Mouse (Mus musculus): ENCODE measurements around the gene Gabra1.
A peak's percentile ranks its signal among the peaks of the same experiment; 100 is the strongest.

Gabra1 gene

GRCm38 (mm10) chr11:42182825-42183152 lies at the start of gene Gabra1:
Gabra1 (minus strand) TSS chr11:42182930.
- no peak for DNase-seq (ENCODE audit: low read depth, low spot score)

GRCm38 (mm10) chr11:42181973-42182824 lies 531 bp downstream of the Gabra1 start:
- DNase-seq (ENCODE audit: low read depth, low spot score), result peak; percentile 26

GRCm38 (mm10) chr11:42181426-42181825 lies 1.3 kb downstream of the Gabra1 start:
- DNase-seq (ENCODE audit: low read depth, low spot score), result no peak

- DNase-seq (ENCODE audit: low read depth, low spot score), result no peak
Observed at GRCm38 (mm10) chr11:42179535-42179934, 3.2 kb downstream of the Gabra1 start.

GRCm38 (mm10) chr11:42178296-42178695 lies 4.4 kb downstream of the Gabra1 start:
- DNase-seq (ENCODE audit: low read depth, low spot score), result no peak

GRCm38 (mm10) chr11:42151396-42151795 lies 31.3 kb downstream of the Gabra1 start:
- DNase-seq (ENCODE audit: low read depth, low spot score), result no peak

GRCm38 (mm10) chr11:42116931-42117330 lies 65.8 kb downstream of the Gabra1 start:
- no peak for DNase-seq (ENCODE audit: low read depth, low spot score)

- no peak for DNase-seq (ENCODE audit: low read depth, low spot score)
Observed at GRCm38 (mm10) chr11:42110051-42110450, 72.7 kb downstream of the Gabra1 start.

- DNase-seq (ENCODE audit: low read depth, low spot score), result no peak
Observed at GRCm38 (mm10) chr11:42109627-42110026, 73.1 kb downstream of the Gabra1 start.

- DNase-seq (ENCODE audit: low read depth, low spot score), result no peak
Observed at GRCm38 (mm10) chr11:42095556-42095955, 87.2 kb downstream of the Gabra1 start.

All from embryo, embryonic 11.5 days (tissue).